Mouse (Mus musculus): ENCODE results near the gene Chmp3. TPM values are rescaled to one million over a fixed set of nuclear protein-coding genes. Genes with fewer than 3 reads are reported as not detected.

The Chmp3 gene
- polyA plus RNA-seq (2014; fragmentation: Nextera tagmentation; extraction: Ambion mirVana): 53.2 and 57.7 TPM in 2 replicates

GRCm38 (mm10) chr6:71543686-71544499 lies at the start of gene Chmp3:
Chmp3 (plus strand) TSS chr6:71543797.
- Histone ChIP-seq H3K27ac (ENCODE audit: low read depth, low read length) (peak within 1 kb of the TSS; percentile 98), H3K9ac (ENCODE audit: low read depth, low read length) (peak within 1 kb of the TSS; percentile 96), H3K9me3 (ENCODE audit: control insufficient read depth, low read length) (no peaks in the 10 kb centered on the region), H3K27me3 (ENCODE audit: control insufficient read depth, insufficient read depth, low read length) (no peaks in the 10 kb centered on the region), H3K4me1 (replicated peaks; ENCODE audit: control insufficient read depth, insufficient read depth, low read length) (no peaks in the 10 kb centered on the region), H3K36me3 (ENCODE audit: control insufficient read depth, insufficient read depth, low read length) (no peaks in the 10 kb centered on the region), H3K4me3 (ENCODE audit: low read depth, low read length) (peak within 1 kb of the TSS; percentile 83), H3K4me2 (replicated peaks; ENCODE audit: low read depth, low read length) (peak within 1 kb of the TSS; percentile 50)
- peak; percentile 96 for DNase-seq (ENCODE audit: low spot score)
- WGBS: under 1% methylated on average over 55 of the region's 59 CpGs
- ATAC-seq (ENCODE audit: low FRiP score): peak; percentile 98

DNA sequence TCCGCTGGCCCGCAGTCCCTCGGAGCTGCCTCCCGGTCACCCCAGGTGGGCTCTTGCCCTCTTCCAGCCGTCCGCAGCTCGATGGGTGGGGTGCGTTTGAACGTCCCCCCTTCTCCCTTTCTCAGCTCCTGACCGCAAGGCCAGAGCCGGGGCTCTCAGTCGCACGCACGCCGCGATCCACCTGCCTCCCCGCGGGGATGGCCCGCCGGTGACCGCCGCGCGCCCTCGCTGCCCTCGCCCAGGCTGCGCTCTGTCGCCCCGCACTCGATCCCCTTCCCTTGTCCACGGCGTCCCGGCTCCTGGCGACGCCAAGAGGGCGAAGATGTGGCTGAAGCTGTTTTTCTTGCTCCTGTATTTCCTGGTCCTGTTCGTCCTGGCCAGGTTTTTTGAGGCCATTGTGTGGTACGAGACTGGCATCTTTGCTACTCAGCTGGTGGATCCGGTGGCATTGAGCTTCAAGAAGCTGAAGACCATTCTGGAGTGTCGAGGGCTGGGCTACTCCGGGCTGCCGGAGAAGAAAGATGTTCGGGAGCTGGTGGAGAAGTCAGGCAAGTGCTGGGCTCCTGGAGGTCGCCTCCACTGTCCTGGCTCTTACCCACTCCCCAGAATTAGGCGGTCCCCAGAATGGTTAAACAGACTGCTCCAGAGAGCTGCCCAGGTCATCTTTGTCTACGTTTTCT lies 49.1 kb upstream of the Chmp3 start:
- ATAC-seq (ENCODE audit: low FRiP score) (peak; percentile 43), DNase-seq (ENCODE audit: low spot score) (no peak)
- Histone ChIP-seq H3K9ac (ENCODE audit: low read depth, low read length) (peak overlapping the region; percentile 98), H3K4me1 (replicated peaks; ENCODE audit: control insufficient read depth, insufficient read depth, low read length) (no peaks in the 10 kb centered on the region), H3K27me3 (ENCODE audit: control insufficient read depth, insufficient read depth, low read length) (no peaks in the 10 kb centered on the region), H3K36me3 (ENCODE audit: control insufficient read depth, insufficient read depth, low read length) (no peaks in the 10 kb centered on the region), H3K4me3 (ENCODE audit: low read depth, low read length) (peak overlapping the region; percentile 75), H3K4me2 (replicated peaks; ENCODE audit: low read depth, low read length) (peak overlapping the region; percentile 75), H3K9me3 (ENCODE audit: control insufficient read depth, low read length) (no peaks in the 10 kb centered on the region), H3K27ac (ENCODE audit: low read depth, low read length) (peak overlapping the region; percentile 99)
- under 1% methylated on average over 46 of the region's 46 CpGs for WGBS

- WGBS: 87% methylated on average over 3 of the region's 3 CpGs
- no peak for ATAC-seq (ENCODE audit: low FRiP score)
- H3K4me2 ChIP-seq (replicated peaks; ENCODE audit: low read depth, low read length): no peak overlapping the region
Observed at GRCm38 (mm10) chr6:71500575-71500974, 43.0 kb upstream of the Chmp3 start.

GRCm38 (mm10) chr6:71503001-71503400 lies 40.6 kb upstream of the Chmp3 start:
- H3K27ac ChIP-seq (ENCODE audit: low read depth, low read length): no peak overlapping the region
- ATAC-seq (ENCODE audit: low FRiP score): no peak
- no peaks in the 10 kb centered on the region for H3K27me3 ChIP-seq (ENCODE audit: control insufficient read depth, insufficient read depth, low read length)
- no peaks in the 10 kb centered on the region for H3K36me3 ChIP-seq (ENCODE audit: control insufficient read depth, insufficient read depth, low read length)
- no peak overlapping the region for H3K9ac ChIP-seq (ENCODE audit: low read depth, low read length)
- H3K9me3 ChIP-seq (ENCODE audit: control insufficient read depth, low read length): no peaks in the 10 kb centered on the region
- DNase-seq (ENCODE audit: low spot score): no peak
- no peak overlapping the region for H3K4me2 ChIP-seq (replicated peaks; ENCODE audit: low read depth, low read length)
- no peaks in the 10 kb centered on the region for H3K4me1 ChIP-seq (replicated peaks; ENCODE audit: control insufficient read depth, insufficient read depth, low read length)
- WGBS: 65% methylated on average over 4 of the region's 4 CpGs
- no peak overlapping the region for H3K4me3 ChIP-seq (ENCODE audit: low read depth, low read length)

More at GRCm38 (mm10) chr6:71500575-71500974, 43.0 kb upstream of the Chmp3 start:
- Histone ChIP-seq H3K9ac (ENCODE audit: low read depth, low read length) (no peak overlapping the region), H3K36me3 (ENCODE audit: control insufficient read depth, insufficient read depth, low read length) (no peaks in the 10 kb centered on the region), H3K27me3 (ENCODE audit: control insufficient read depth, insufficient read depth, low read length) (no peaks in the 10 kb centered on the region), H3K27ac (ENCODE audit: low read depth, low read length) (no peak overlapping the region), H3K4me1 (replicated peaks; ENCODE audit: control insufficient read depth, insufficient read depth, low read length) (no peaks in the 10 kb centered on the region), H3K4me3 (ENCODE audit: low read depth, low read length) (no peak overlapping the region), H3K9me3 (ENCODE audit: control insufficient read depth, low read length) (no peaks in the 10 kb centered on the region)
- no peak for DNase-seq (ENCODE audit: low spot score)

DNA sequence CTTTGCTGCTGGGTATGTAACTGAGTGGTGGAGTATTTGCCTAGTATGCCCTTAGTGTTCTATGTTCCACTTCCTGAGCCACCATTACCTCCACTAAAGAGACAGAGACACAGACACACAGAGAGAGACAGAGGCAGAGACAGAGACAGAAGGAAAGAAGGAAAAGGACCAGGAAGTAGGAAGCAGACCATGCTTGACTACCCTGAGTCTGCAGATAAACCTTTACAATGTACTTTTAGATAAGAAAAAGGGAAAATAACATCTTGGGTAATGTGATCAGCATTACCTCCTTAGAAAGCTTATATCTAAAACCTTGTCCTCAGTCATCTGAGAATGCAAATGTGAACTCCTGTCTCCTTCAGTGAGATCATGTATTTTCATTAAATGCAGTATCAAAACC lies 39.9 kb upstream of the Chmp3 start:
- no peak overlapping the region for H3K9ac ChIP-seq (ENCODE audit: low read depth, low read length)
- no peak overlapping the region for H3K4me2 ChIP-seq (replicated peaks; ENCODE audit: low read depth, low read length)
- H3K4me3 ChIP-seq (ENCODE audit: low read depth, low read length): no peak overlapping the region
- no peaks in the 10 kb centered on the region for H3K9me3 ChIP-seq (ENCODE audit: control insufficient read depth, low read length)
- H3K36me3 ChIP-seq (ENCODE audit: control insufficient read depth, insufficient read depth, low read length): no peaks in the 10 kb centered on the region
- no peaks in the 10 kb centered on the region for H3K27me3 ChIP-seq (ENCODE audit: control insufficient read depth, insufficient read depth, low read length)
- H3K27ac ChIP-seq (ENCODE audit: low read depth, low read length): no peak overlapping the region
- H3K4me1 ChIP-seq (replicated peaks; ENCODE audit: control insufficient read depth, insufficient read depth, low read length): no peaks in the 10 kb centered on the region
- DNase-seq (ENCODE audit: low spot score) (no peak), ATAC-seq (ENCODE audit: low FRiP score) (no peak)

GRCm38 (mm10) chr6:71504091-71504490 lies 39.5 kb upstream of the Chmp3 start:
- no peaks in the 10 kb centered on the region for H3K27me3 ChIP-seq (ENCODE audit: control insufficient read depth, insufficient read depth, low read length)
- H3K9me3 ChIP-seq (ENCODE audit: control insufficient read depth, low read length): no peaks in the 10 kb centered on the region
- no peaks in the 10 kb centered on the region for H3K4me1 ChIP-seq (replicated peaks; ENCODE audit: control insufficient read depth, insufficient read depth, low read length)
- ATAC-seq (ENCODE audit: low FRiP score) (no peak), DNase-seq (ENCODE audit: low spot score) (no peak)
- WGBS: 90% methylated on average over 4 of the region's 4 CpGs
- no peak overlapping the region for H3K9ac ChIP-seq (ENCODE audit: low read depth, low read length)
- no peak overlapping the region for H3K4me2 ChIP-seq (replicated peaks; ENCODE audit: low read depth, low read length)
- no peak overlapping the region for H3K4me3 ChIP-seq (ENCODE audit: low read depth, low read length)
- no peak overlapping the region for H3K27ac ChIP-seq (ENCODE audit: low read depth, low read length)
- H3K36me3 ChIP-seq (ENCODE audit: control insufficient read depth, insufficient read depth, low read length): no peaks in the 10 kb centered on the region

DNA sequence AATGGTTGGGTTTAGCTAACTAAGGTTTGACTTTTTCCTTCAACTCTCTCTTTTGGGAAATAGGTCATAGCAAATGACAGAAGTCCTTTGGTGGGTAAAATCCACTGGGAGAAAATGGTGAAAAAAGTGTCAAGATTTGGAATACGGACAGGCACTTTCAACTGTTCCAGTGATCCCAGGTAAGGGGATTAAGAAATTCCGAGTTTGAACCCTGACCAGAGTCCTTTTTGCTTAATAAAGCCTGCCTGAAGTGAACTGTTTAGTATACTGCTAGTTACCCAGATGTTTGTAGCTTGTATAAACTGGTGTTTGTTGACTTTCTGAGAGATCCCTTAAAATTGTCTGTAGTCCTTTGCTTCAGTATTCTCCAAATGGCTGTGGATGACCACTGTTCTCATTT lies 37.9 kb upstream of the Chmp3 start:
- H3K4me1 ChIP-seq (replicated peaks; ENCODE audit: control insufficient read depth, insufficient read depth, low read length): no peaks in the 10 kb centered on the region
- no peaks in the 10 kb centered on the region for H3K9me3 ChIP-seq (ENCODE audit: control insufficient read depth, low read length)
- no peak overlapping the region for H3K9ac ChIP-seq (ENCODE audit: low read depth, low read length)
- DNase-seq (ENCODE audit: low spot score) (no peak), ATAC-seq (ENCODE audit: low FRiP score) (no peak)
- WGBS: 92% methylated on average over 2 of the region's 2 CpGs
- no peak overlapping the region for H3K27ac ChIP-seq (ENCODE audit: low read depth, low read length)
- H3K4me2 ChIP-seq (replicated peaks; ENCODE audit: low read depth, low read length): no peak overlapping the region
- H3K27me3 ChIP-seq (ENCODE audit: control insufficient read depth, insufficient read depth, low read length): no peaks in the 10 kb centered on the region
- H3K36me3 ChIP-seq (ENCODE audit: control insufficient read depth, insufficient read depth, low read length): no peaks in the 10 kb centered on the region
- no peak overlapping the region for H3K4me3 ChIP-seq (ENCODE audit: low read depth, low read length)

DNA sequence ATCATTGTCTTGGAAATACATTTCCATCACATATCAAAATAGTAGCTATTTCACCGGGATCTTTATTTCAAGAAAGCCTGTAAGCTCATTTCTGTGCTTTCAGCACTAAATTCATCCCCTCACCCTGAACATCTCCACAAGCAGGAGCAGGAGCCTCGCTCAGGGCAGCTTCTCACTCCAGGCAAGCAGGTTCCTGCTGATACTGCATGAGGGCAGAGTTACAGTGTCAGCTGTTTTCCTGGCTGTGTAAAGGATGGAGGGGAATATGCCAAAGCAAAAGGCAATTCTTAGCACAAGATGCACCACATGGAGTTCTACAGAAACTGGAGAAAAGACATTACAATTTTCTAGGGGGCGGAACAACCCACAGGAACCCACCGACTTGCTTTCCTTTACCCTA lies 24.1 kb upstream of the Chmp3 start:
- H3K27me3 ChIP-seq (ENCODE audit: control insufficient read depth, insufficient read depth, low read length): no peaks in the 10 kb centered on the region
- H3K4me1 ChIP-seq (replicated peaks; ENCODE audit: control insufficient read depth, insufficient read depth, low read length): no peaks in the 10 kb centered on the region
- H3K9me3 ChIP-seq (ENCODE audit: control insufficient read depth, low read length): no peaks in the 10 kb centered on the region
- H3K4me2 ChIP-seq (replicated peaks; ENCODE audit: low read depth, low read length): no peak overlapping the region
- H3K27ac ChIP-seq (ENCODE audit: low read depth, low read length): no peak overlapping the region
- H3K4me3 ChIP-seq (ENCODE audit: low read depth, low read length): no peak overlapping the region
- no peak for DNase-seq (ENCODE audit: low spot score)
- ATAC-seq (ENCODE audit: low FRiP score): no peak
- H3K36me3 ChIP-seq (ENCODE audit: control insufficient read depth, insufficient read depth, low read length): no peaks in the 10 kb centered on the region
- 90% methylated on average over 4 of the region's 4 CpGs for WGBS
- H3K9ac ChIP-seq (ENCODE audit: low read depth, low read length): no peak overlapping the region

GRCm38 (mm10) chr6:71525556-71525955 lies 18.0 kb upstream of the Chmp3 start:
- ATAC-seq (ENCODE audit: low FRiP score) (no peak), DNase-seq (ENCODE audit: low spot score) (no peak)
- H3K9ac ChIP-seq (ENCODE audit: low read depth, low read length): no peak overlapping the region
- H3K4me2 ChIP-seq (replicated peaks; ENCODE audit: low read depth, low read length): no peak overlapping the region
- H3K4me1 ChIP-seq (replicated peaks; ENCODE audit: control insufficient read depth, insufficient read depth, low read length): no peaks in the 10 kb centered on the region
- 81% methylated on average over 3 of the region's 3 CpGs for WGBS
- no peaks in the 10 kb centered on the region for H3K36me3 ChIP-seq (ENCODE audit: control insufficient read depth, insufficient read depth, low read length)
- H3K9me3 ChIP-seq (ENCODE audit: control insufficient read depth, low read length): no peaks in the 10 kb centered on the region
- H3K4me3 ChIP-seq (ENCODE audit: low read depth, low read length): no peak overlapping the region
- H3K27ac ChIP-seq (ENCODE audit: low read depth, low read length): no peak overlapping the region
- no peaks in the 10 kb centered on the region for H3K27me3 ChIP-seq (ENCODE audit: control insufficient read depth, insufficient read depth, low read length)

Measured in hindbrain, embryonic 11.5 days (tissue).